Mouse (Mus musculus) mature B cell (primary cell): ENCODE data around the gene Bmp6.

Experiments used
- in situ Hi-C: fragments of 300-500 bp; cut with MboI; formaldehyde crosslinking; loops from 2 replicates; pipeline ENCODE4 v1.14.3; 2019

The Bmp6 gene

DNA sequence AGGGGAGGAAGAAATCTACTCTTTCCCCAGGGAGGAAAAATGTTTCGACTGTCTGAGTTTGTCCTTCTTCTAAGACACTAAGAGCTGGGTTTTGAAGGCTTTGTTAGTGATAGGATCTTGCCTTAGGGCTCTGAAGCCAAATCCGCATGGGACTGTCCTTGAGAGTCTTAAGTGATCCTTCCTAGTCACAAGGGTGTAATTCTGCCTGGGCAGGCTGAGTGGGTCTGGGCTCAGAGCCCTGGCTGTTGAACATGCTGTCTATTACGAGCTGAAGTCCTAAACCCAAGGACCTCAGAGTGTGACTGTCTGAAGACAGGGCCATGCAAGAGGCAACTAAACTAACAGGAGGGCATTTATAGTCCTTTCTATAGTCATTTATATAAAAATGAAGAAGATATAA, 200.6 kb downstream of the Bmp6 start:
- in situ Hi-C loops = no loop called here

DNA sequence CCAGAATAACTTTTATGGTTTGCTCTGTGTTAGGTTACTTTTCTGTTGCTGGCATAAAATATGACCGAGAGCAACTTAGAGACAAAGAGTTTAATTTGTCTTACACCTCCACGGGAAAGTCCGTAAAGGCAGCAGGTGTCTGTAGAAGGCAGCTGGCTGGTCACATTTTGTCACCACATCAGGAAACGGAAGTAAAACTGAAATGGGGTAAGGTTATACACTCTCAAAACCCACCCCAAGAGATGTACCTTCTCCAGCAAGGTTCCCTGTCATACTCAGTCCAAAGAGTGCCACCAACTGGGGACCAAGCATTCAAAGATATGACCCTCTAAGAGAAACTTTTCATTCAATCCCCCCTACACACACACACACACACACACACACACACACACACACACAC, 201.8 kb downstream of the Bmp6 start:
- in situ Hi-C loops = no loop called here

DNA sequence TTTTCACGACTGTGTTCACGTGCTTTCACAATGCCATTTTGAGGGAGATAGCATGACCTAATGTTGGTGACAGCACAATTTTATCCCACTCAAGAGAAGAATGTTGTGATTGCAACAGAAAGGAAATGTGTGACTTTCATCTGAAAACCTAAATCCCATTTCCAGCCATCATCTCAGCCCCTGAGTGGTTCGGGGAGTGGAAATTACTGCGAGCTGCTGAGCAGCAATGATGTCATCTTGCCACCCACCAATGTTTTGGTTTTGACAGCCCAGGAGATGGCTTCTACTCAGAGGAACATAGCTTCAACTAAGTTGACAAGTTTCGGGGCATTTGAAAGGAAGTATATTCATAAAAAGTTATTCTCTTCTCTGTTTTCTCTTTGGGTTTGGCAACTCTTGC, 202.8 kb downstream of the Bmp6 start:
- in situ Hi-C loops = no loop called here

DNA sequence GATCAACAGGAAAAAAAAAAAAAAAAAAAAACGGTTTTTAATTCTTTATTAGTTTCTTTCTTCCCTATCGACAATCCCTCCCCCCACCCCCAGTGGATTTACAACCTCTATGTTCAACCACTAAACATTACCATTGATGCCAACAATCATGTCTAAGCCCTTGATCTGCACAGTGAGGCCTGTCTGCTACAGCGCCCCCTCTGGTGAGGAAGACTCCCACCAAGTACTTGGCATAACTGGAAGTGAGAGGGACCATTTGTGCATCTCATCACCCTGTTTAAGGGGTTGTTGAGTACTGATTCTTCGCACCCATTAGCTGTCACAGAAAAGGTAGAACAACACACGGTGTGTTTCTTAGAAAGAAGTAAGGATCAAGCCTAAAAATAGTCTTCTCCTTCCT, 203.8 kb downstream of the Bmp6 start:
- in situ Hi-C loops = no loop called here
